Mouse (Mus musculus): ENCODE results near the gene Gm42417. TPM values are rescaled to one million over a fixed set of nuclear protein-coding genes. Genes with fewer than 3 reads are reported as not detected.

Gm42417 gene
- polyA plus RNA-seq, 1 experiment = not detected

DNA sequence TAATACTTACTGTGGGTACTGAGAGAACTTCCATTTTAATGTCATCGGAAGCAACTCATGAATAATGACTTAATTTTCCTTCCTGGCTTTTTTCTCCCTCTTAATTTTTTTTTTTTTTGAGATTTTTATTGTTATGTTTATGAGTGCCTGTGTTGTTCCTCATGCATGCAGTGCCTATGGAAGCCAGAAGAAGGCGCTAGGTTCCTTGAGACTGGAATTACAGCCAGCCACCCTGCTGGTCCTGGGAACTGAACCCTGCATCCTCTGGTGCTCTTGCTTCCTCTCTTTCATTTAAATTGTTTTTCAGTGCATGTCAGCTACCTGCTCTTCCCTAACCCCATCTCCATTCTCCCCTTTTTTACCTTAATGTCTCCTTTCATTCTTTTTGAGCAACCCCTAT is 25.5 kb downstream of the Gm42417 start:
- no peak for TF ChIP-seq POLR2A (IDR thresholded peaks at IDR 0.05; ENCODE audit: low read depth, low read length)
- no peak for TF ChIP-seq CTCF (IDR thresholded peaks at IDR 0.05; ENCODE audit: extremely low read depth, insufficient read depth, insufficient read length, insufficient replicate concordance)
- Histone ChIP-seq H3K36me3 (ENCODE audit: control insufficient read depth, insufficient read depth, low read length) (peaks cover 1% of the 10 kb centered on the region; the same call in 1 of the 2 replicates), H3K27ac (ENCODE audit: insufficient read depth, low read length) (no peak overlapping the region), H3K27me3 (ENCODE audit: control insufficient read depth, insufficient read depth, low read length) (no peaks in the 10 kb centered on the region), H3K4me3 (ENCODE audit: extremely low read depth, insufficient read depth, insufficient read length) (no peak overlapping the region), H3K4me1 (ENCODE audit: control insufficient read depth, insufficient read depth, insufficient read length) (peaks cover 6% of the 10 kb centered on the region)
- 91% methylated on average over 2 of the region's 2 CpGs for WGBS
- no peak for DNase-seq (ENCODE audit: low read depth in 1 of 2, low spot score in 2 of 2)

DNA sequence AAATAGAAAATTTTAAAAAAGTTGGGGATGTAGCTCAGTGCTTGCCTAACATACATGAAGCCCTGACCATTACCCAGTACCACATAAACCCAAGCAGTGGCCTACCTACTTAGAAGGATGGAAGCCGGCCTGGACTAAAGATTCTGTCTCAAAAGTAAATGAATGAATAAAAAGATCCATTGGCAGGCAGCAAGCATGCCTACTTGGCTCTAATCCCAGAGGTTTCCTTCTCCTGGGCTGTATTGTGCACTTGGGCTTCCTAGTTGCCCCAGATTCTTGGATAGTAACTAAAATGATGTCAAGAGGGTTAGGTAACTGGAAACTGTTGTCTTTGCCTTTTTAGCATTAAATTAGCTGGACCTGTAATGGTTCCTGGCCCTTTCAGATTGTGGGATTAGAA is 25.9 kb downstream of the Gm42417 start:
- WGBS = 45% methylated on average over 1 of the region's 1 CpGs
- Histone ChIP-seq H3K4me3 (ENCODE audit: extremely low read depth, insufficient read depth, insufficient read length) (0 out of 2 replicates have a peak overlapping the region, but pooled peaks have one; percentile 89), H3K36me3 (ENCODE audit: control insufficient read depth, insufficient read depth, low read length) (no peaks in the 10 kb centered on the region), H3K27ac (ENCODE audit: insufficient read depth, low read length) (no peak overlapping the region), H3K4me1 (ENCODE audit: control insufficient read depth, insufficient read depth, insufficient read length) (peaks cover 6% of the 10 kb centered on the region), H3K27me3 (ENCODE audit: control insufficient read depth, insufficient read depth, low read length) (no peaks in the 10 kb centered on the region)
- TF ChIP-seq CTCF (IDR thresholded peaks at IDR 0.05; ENCODE audit: extremely low read depth, insufficient read depth, insufficient read length, insufficient replicate concordance) (no peak), POLR2A (IDR thresholded peaks at IDR 0.05; ENCODE audit: low read depth, low read length) (no peak)
- DNase-seq (ENCODE audit: low read depth in 1 of 2, low spot score in 2 of 2) = no peak

DNA sequence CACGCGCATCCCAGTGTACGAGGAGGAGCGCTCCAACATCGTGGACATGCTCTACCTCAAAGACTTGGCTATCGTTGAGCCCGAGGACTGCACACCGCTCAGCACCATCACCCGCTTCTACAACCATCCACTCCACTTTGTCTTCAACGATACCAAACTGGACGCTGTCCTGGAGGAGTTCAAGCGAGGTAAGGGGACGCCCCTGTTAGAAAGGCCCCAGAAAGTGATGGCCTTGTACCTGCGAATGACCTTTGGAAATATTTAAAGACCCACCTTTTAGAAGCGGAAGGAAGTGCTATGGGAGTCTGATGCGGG is 26.3 kb downstream of the Gm42417 start:
- H3K27ac ChIP-seq (ENCODE audit: insufficient read depth, low read length) = no peak overlapping the region
- peaks cover 6% of the 10 kb centered on the region for H3K4me1 ChIP-seq (ENCODE audit: control insufficient read depth, insufficient read depth, insufficient read length)
- H3K4me3 ChIP-seq (ENCODE audit: extremely low read depth, insufficient read depth, insufficient read length) = peak overlapping the region; percentile 89
- 7% methylated on average over 16 of the region's 16 CpGs for WGBS
- no peak for DNase-seq (ENCODE audit: low read depth in 1 of 2, low spot score in 2 of 2)
- H3K27me3 ChIP-seq (ENCODE audit: control insufficient read depth, insufficient read depth, low read length) = no peaks in the 10 kb centered on the region
- no peak for TF ChIP-seq CTCF (IDR thresholded peaks at IDR 0.05; ENCODE audit: extremely low read depth, insufficient read depth, insufficient read length, insufficient replicate concordance)
- no peak for TF ChIP-seq POLR2A (IDR thresholded peaks at IDR 0.05; ENCODE audit: low read depth, low read length)
- H3K36me3 ChIP-seq (ENCODE audit: control insufficient read depth, insufficient read depth, low read length) = no peaks in the 10 kb centered on the region

DNA sequence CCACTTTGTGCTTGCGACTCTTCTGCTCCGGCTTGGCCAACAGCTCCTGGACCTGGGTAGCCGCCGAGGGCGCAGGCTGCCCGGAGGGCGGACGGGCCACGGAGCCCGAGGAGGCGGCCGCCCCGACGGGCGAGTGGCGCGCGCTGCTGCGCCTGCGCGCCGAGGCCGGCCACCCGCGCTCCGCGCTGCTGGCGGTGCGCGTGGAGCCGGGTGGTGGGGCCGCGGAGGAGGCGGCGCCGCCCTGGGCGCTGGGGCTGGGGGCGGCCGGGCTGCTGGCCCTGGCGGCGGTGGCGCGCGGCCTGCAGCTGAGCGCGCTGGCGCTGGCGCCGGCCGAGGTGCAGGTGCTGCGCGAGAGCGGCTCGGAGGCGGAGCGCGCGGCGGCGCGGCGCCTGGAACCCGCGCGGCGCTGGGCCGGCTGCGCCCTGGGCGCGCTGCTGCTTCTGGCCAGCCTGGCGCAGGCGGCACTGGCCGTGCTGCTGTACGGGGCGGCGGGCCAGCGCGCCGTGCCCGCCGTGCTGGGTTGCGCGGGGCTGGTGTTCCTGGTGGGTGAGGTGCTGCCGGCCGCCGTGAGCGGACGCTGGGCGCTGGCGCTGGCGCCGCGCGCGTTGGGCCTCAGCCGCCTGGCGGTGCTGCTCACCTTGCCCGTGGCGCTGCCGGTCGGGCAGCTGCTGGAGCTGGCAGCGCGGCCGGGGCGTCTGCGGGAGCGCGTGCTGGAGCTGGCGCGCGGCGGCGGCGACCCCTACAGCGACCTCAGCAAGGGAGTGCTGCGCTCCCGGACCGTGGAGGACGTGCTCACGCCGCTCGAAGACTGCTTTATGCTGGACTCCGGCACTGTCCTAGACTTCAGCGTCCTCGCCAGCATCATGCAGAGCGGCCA is 26.9 kb downstream of the Gm42417 start:
- no peaks in the 10 kb centered on the region for H3K27me3 ChIP-seq (ENCODE audit: control insufficient read depth, insufficient read depth, low read length)
- H3K27ac ChIP-seq (ENCODE audit: insufficient read depth, low read length) = peak overlapping the region; percentile 95
- H3K4me1 ChIP-seq (ENCODE audit: control insufficient read depth, insufficient read depth, insufficient read length) = peaks cover 6% of the 10 kb centered on the region
- peak overlapping the region; percentile 89 for H3K4me3 ChIP-seq (ENCODE audit: extremely low read depth, insufficient read depth, insufficient read length)
- WGBS = 6% methylated on average over 109 of the region's 126 CpGs
- peak; percentile 15 to 41 for DNase-seq (ENCODE audit: low read depth in 1 of 2, low spot score in 2 of 2)
- no peaks in the 10 kb centered on the region for H3K36me3 ChIP-seq (ENCODE audit: control insufficient read depth, insufficient read depth, low read length)
- TF ChIP-seq POLR2A (IDR thresholded peaks at IDR 0.05; ENCODE audit: low read depth, low read length) (no peak), CTCF (IDR thresholded peaks at IDR 0.05; ENCODE audit: extremely low read depth, insufficient read depth, insufficient read length, insufficient replicate concordance) (no peak)

DNA sequence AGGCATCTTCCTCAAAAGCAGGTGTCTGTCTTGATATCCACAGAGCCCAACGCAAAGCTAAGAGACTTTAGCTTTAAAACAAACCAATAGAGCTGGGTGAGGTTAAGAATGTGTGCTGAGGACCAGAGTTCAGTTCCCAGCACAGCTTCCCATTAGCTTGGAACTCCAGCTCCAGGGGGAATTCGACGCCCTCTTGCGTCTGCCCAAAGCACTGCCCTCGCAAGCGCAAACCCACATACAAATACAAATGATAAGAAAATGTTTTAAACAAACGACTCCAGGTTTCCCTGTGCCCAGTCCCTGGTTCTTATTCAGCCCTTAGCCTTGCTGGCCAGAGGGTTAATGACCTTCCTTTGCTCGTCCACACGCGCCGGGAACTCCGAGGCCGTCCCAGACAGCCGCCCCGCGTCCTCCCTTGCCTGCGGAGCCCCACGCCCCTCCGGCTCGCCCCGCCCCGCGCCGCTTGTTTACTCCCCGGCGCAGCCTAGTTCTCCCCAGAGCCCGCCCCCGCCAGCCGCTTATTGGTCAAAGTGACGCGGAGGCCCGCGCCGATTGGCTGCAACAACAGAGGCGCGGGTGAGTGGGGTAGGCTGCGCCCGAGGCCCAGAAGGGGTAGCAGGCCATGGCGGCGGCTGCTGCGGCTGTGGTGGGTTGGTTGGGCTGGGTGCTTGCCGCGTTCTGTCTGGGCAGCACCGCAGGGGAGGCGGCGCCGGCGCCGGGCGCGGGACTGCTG is 27.8 kb downstream of the Gm42417 start, which contains the start of gene Cnnm3:
Gene Cnnm3, plus strand, starts transcription at position 579 of the 733 bp plus-strand sequence.
- Histone ChIP-seq H3K4me3 (ENCODE audit: extremely low read depth, insufficient read depth, insufficient read length) (peak within 1 kb of the TSS; percentile 89), H3K36me3 (ENCODE audit: control insufficient read depth, insufficient read depth, low read length) (peaks cover 2% of the 10 kb centered on the region), H3K27me3 (ENCODE audit: control insufficient read depth, insufficient read depth, low read length) (no peaks in the 10 kb centered on the region), H3K4me1 (ENCODE audit: control insufficient read depth, insufficient read depth, insufficient read length) (peaks cover 6% of the 10 kb centered on the region), H3K27ac (ENCODE audit: insufficient read depth, low read length) (peak within 1 kb of the TSS; percentile 95)
- WGBS = 3% methylated on average over 50 of the region's 51 CpGs
- TF ChIP-seq POLR2A (IDR thresholded peaks at IDR 0.05; ENCODE audit: low read depth, low read length) = peak; percentile 90
- TF ChIP-seq CTCF (IDR thresholded peaks at IDR 0.05; ENCODE audit: extremely low read depth, insufficient read depth, insufficient read length, insufficient replicate concordance) = peak; percentile 25; the same call in 1 of the 2 replicates
- peak; percentile 94 to 100 for DNase-seq (ENCODE audit: low read depth in 1 of 2, low spot score in 2 of 2)

DNA sequence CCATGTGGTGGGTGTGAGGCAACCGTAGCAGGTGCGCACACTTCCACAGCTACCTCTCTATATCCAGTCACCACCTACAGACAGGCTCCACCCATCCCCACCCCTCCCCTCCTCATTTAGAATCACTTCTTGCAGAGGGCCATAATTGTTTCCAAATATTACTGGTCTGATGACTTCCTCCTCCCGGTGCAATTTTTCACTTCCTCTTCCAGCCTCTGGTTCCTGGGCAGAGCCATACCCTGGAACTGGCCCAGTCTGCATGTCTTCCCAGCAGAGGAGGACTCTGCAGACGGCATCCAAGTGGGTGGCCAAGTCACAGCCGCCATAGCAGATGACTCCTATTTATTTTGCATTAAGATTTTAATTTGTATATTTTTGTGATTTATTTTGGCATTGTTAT is 31.0 kb downstream of the Gm42417 start:
- no peak overlapping the region for H3K27ac ChIP-seq (ENCODE audit: insufficient read depth, low read length)
- no peak for TF ChIP-seq CTCF (IDR thresholded peaks at IDR 0.05; ENCODE audit: extremely low read depth, insufficient read depth, insufficient read length, insufficient replicate concordance)
- no peak for TF ChIP-seq POLR2A (IDR thresholded peaks at IDR 0.05; ENCODE audit: low read depth, low read length)
- no peak for DNase-seq (ENCODE audit: low read depth in 1 of 2, low spot score in 2 of 2)
- H3K27me3 ChIP-seq (ENCODE audit: control insufficient read depth, insufficient read depth, low read length) = no peaks in the 10 kb centered on the region
- 55% methylated on average over 5 of the region's 5 CpGs for WGBS
- peaks cover 6% of the 10 kb centered on the region for H3K4me1 ChIP-seq (ENCODE audit: control insufficient read depth, insufficient read depth, insufficient read length)
- H3K4me3 ChIP-seq (ENCODE audit: extremely low read depth, insufficient read depth, insufficient read length) = no peak overlapping the region
- H3K36me3 ChIP-seq (ENCODE audit: control insufficient read depth, insufficient read depth, low read length) = peaks cover 2% of the 10 kb centered on the region

Measured in spleen, adult 2 months (tissue).